9 mouse cellular contexts compared by ENCODE assay signal in genomic region chr2:50916323-50917221, GRCm38 (mm10).
DNase-seq lines count a peak whose midpoint lies in the region; ATAC-seq lines count a peak whose summit lies in the region.
"Had no signal": no experiment of that assay in that cellular context is flagged by ENCODE, and none has a peak within 500 bp of the region (broad histone marks: within the 10 kb centered on the region; RNA-seq: fewer than 3 reads in every experiment).

No protein-coding gene starts in this region.

- H3K4me2 ChIP-seq in liver, embryonic 11.5 days, result no peak overlapping the region
- H3K4me2 ChIP-seq: limb, embryonic 12.5 days had no signal

- H3K4me3 ChIP-seq in liver, embryonic 11.5 days (ENCODE audit: low read depth, low read length), result no peak overlapping the region
- H3K4me3 ChIP-seq: limb, embryonic 12.5 days had no signal

- H3K36me3 ChIP-seq in liver, embryonic 11.5 days (ENCODE audit: control insufficient read depth, insufficient read depth, low read length), result no peaks in the 10 kb centered on the region
- H3K36me3 ChIP-seq: limb, embryonic 12.5 days had no signal

- H3K9ac ChIP-seq in liver, embryonic 11.5 days (ENCODE audit: low read depth, low read length), result no peak overlapping the region
- H3K9ac ChIP-seq: limb, embryonic 12.5 days had no signal

- H3K4me1 ChIP-seq in liver, embryonic 11.5 days (replicated peaks; ENCODE audit: control insufficient read depth, insufficient read depth, low read length), result no peaks in the 10 kb centered on the region
- H3K4me1 ChIP-seq: limb, embryonic 12.5 days had no signal

- ATAC-seq in cerebellum, adult (ENCODE audit: insufficient number of reproducible peaks, low FRiP score, low TSS enrichment), result no peak; the same call in 1 of the 2 replicates
- ATAC-seq in megakaryocyte, adult 5-6 weeks (ENCODE audit: poor library complexity, severe bottlenecking), result no peak
- no peak for ATAC-seq in liver, embryonic 11.5 days (replicated peaks; ENCODE audit: low FRiP score)

- no peaks in the 10 kb centered on the region for H3K27me3 ChIP-seq in liver, embryonic 11.5 days (replicated peaks; ENCODE audit: control insufficient read depth, insufficient read depth, low read length)
- H3K27me3 ChIP-seq: limb, embryonic 12.5 days had no signal

- 80% methylated on average over 18 of the region's 18 CpGs for WGBS in liver, embryonic 11.5 days

- DNase-seq in cerebellum, adult 9-10 months, result peak; percentile 2
- DNase-seq in right cerebral cortex, postnatal 10 days (ENCODE audit: low spot score in 2 of 2), result peak; percentile 38 to 60
- DNase-seq in right cerebral cortex, postnatal 36 days (ENCODE audit: low spot score in 2 of 2), result no peak
- DNase-seq in layer of hippocampus, postnatal 14 days (ENCODE audit: low spot score in 2 of 2), result peak; percentile 28 to 43
- no peak for DNase-seq in liver, embryonic 11.5 days (ENCODE audit: low spot score)
- no peak for DNase-seq in cerebellum, adult 11-12 months

- H3K27ac ChIP-seq in liver, embryonic 11.5 days (ENCODE audit: low read depth, low read length), result no peak overlapping the region
- H3K27ac ChIP-seq: limb, embryonic 12.5 days had no signal

- no peaks in the 10 kb centered on the region for H3K9me3 ChIP-seq in liver, embryonic 11.5 days (ENCODE audit: control insufficient read depth, low read length)
- H3K9me3 ChIP-seq: limb, embryonic 12.5 days had no signal

Comparison
In these comparisons a context has a peak if more than half of its experiments do, and no peak if none do; other contexts are left out.
1. DNase-seq: peak in cerebellum, adult 9-10 months (single experiment), right cerebral cortex, postnatal 10 days (2 of 2) and layer of hippocampus, postnatal 14 days (2 of 2); none in right cerebral cortex, postnatal 36 days (0 of 2), liver, embryonic 11.5 days (single experiment) and cerebellum, adult 11-12 months (single experiment).